Mouse (Mus musculus) MEL (cell line): ENCODE measurements at regions not wholly inside any gene's neighbourhood (a gene's known extent, or its start where the extent isn't known, plus 50 kb on each side); places are given as distances from the start of the nearest gene placed in this dataset.

Experiments used
- CTCF ChIP-seq, 3 experiments: IDR thresholded peaks in 2 of 3; conservative IDR thresholded peaks in 1 of 3; 2 replicates each; pipeline ENCODE4 v1.5.1; 2011 to 2012; ENCODE audit warnings: low read length in 3 of 3, low read depth in 2 of 3, mild to moderate bottlenecking in 2 of 3, improper control_type of control experiment in 1 of 3, inconsistent platforms in 1 of 3, mixed read lengths in 1 of 3, moderate library complexity in 1 of 3; ENCODE audit not compliant: control insufficient read depth in 1 of 3, insufficient read depth in 1 of 3, poor library complexity in 1 of 3, severe bottlenecking in 1 of 3
- EP300 ChIP-seq, 2 experiments: IDR thresholded peaks; 2 replicates each; pipeline ENCODE4 v1.6.1; 2011; ENCODE audit warnings: improper control_type of control experiment in 2 of 2, low read length in 2 of 2, low read depth in 1 of 2, mild to moderate bottlenecking in 1 of 2
- ETS1 ChIP-seq: IDR thresholded peaks from 2 replicates; pipeline ENCODE4 v1.6.1; 2012; ENCODE audit warnings: low read depth, mild to moderate bottlenecking, inconsistent platforms, low read length, improper control_type of control experiment, moderate library complexity
- HCFC1 ChIP-seq: IDR thresholded peaks from 2 replicates; pipeline ENCODE4 v1.6.1; 2012; ENCODE audit warnings: low read depth, mild to moderate bottlenecking, inconsistent platforms, low read length, improper control_type of control experiment, moderate library complexity
- JUND ChIP-seq: IDR thresholded peaks from 2 replicates; pipeline ENCODE4 v1.6.1; 2011; ENCODE audit warnings: low read depth, mild to moderate bottlenecking, improper control_type of control experiment, low read length
- MAX ChIP-seq: IDR thresholded peaks from 2 replicates; pipeline ENCODE4 v1.6.1; 2011; ENCODE audit warnings: low read length, improper control_type of control experiment
- MEF2A ChIP-seq: IDR thresholded peaks from 2 replicates; pipeline ENCODE4 v1.6.1; 2014; ENCODE audit warnings: low read depth, mild to moderate bottlenecking, inconsistent platforms, low read length, improper control_type of control experiment; ENCODE audit not compliant: poor library complexity, insufficient replicate concordance, severe bottlenecking; ENCODE audit errors: extremely low read depth
- MXI1 ChIP-seq: IDR thresholded peaks from 2 replicates; pipeline ENCODE4 v1.6.1; 2011; ENCODE audit warnings: mild to moderate bottlenecking, low read depth, low read length, improper control_type of control experiment
- POLR2A ChIP-seq, 2 experiments: IDR thresholded peaks; 2 replicates each; pipeline ENCODE4 v1.6.1; 2011 to 2012; ENCODE audit warnings: low read length in 2 of 2, mild to moderate bottlenecking in 2 of 2, control low read depth in 1 of 2, improper control_type of control experiment in 1 of 2, low read depth in 1 of 2, moderate library complexity in 1 of 2; ENCODE audit not compliant: control insufficient read depth in 1 of 2, insufficient read depth in 1 of 2, poor library complexity in 1 of 2
- POLR2AphosphoS2 ChIP-seq: IDR thresholded peaks from 2 replicates; pipeline ENCODE4 v1.6.1; 2011; ENCODE audit warnings: low read length, improper control_type of control experiment
- SIN3A ChIP-seq: IDR thresholded peaks from 2 replicates; pipeline ENCODE4 v1.6.1; 2012; ENCODE audit warnings: low read length, improper control_type of control experiment, inconsistent platforms
- USF1 ChIP-seq: IDR thresholded peaks from 2 replicates; pipeline ENCODE4 v1.6.1; 2014; ENCODE audit warnings: low read depth, mild to moderate bottlenecking, inconsistent platforms, low read length, improper control_type of control experiment, moderate library complexity
- ZC3H11A ChIP-seq: IDR thresholded peaks from 2 replicates; pipeline ENCODE4 v1.6.1; 2012; ENCODE audit warnings: low read depth, mild to moderate bottlenecking, inconsistent platforms, low read length, improper control_type of control experiment

DNA sequence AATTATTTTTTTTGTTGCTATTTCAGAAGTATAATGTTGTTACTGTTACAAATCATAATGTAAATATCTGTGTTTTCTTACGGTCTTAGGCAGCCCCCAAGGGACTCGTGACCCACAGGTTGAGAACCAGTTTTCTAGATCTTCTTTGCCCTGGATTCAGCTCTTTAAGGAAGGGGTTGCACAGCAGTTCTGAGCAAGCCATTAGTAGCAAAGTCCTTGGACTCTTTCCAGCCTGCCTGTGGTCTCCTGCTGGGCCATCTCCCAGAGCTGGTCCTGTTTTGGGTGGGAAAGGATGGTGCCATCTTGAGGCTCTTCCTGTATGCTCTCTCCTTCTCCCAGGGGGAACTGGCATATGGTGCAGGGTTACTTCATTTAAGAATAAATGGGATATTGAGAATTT is 380.9 kb upstream of the Slc30a5 start:
- no peak for TF ChIP-seq CTCF (IDR thresholded peaks at IDR 0.05 in 2 of 3, conservative IDR thresholded peaks at IDR 0.05 in 1 of 3; ENCODE audit: control insufficient read depth in 1 of 3, insufficient read depth in 1 of 3, low read depth in 2 of 3, low read length in 3 of 3, poor library complexity in 1 of 3, severe bottlenecking in 1 of 3)
- no peak for TF ChIP-seq JUND
- TF ChIP-seq ZC3H11A: no peak
- TF ChIP-seq USF1: no peak
- TF ChIP-seq SIN3A: no peak
- no peak for TF ChIP-seq ETS1
- no peak for TF ChIP-seq MXI1
- TF ChIP-seq MAX: no peak
- no peak for TF ChIP-seq HCFC1
- TF ChIP-seq POLR2A (IDR thresholded peaks at IDR 0.05; ENCODE audit: control insufficient read depth in 1 of 2, insufficient read depth in 1 of 2, low read depth in 1 of 2, low read length in 2 of 2, poor library complexity in 1 of 2): no peak
- no peak for TF ChIP-seq MEF2A
- TF ChIP-seq POLR2AphosphoS2: no peak
- no peak for TF ChIP-seq EP300 (IDR thresholded peaks at IDR 0.05; ENCODE audit: low read depth in 1 of 2, low read length in 2 of 2)
